Mouse (Mus musculus) left cerebral cortex, adult 6 months (tissue): ENCODE results near the gene Tex50. TPM values are rescaled to one million over a fixed set of nuclear protein-coding genes. Genes with fewer than 3 reads are reported as not detected.

Source experiments
- long read RNA-seq, 2 experiments: library from polyadenylated mRNA; unstranded; transcript quantifications; one replicate each; pipeline ENCODE4 v2.0.0; 2019 to 2020
- polyA plus RNA-seq: library from polyadenylated mRNA; unstranded; fragments of <200 nt; fragmentation: Nextera tagmentation; gene quantifications from 2 replicates; pipeline ENCODE4 v1.2.3, GENCODE M21; 2021

Gene Tex50
- not detected in 2 replicates for polyA plus RNA-seq
- long read RNA-seq, experiment 1, partial matches to known transcripts: 0 of 1 reads
- long read RNA-seq, experiment 1, other reads (novel, unspliced or antisense): 1 of 1 reads
- long read RNA-seq, experiment 2: 0 reads

GRCm38 (mm10) chr1:161159214-161159613, at the start of gene Tex50:
Gene Tex50 (minus strand): TSS chr1:161159314.

GRCm38 (mm10) chr1:161142531-161143159, 16.5 kb downstream of the Tex50 start, which contains the start of gene Ankrd45:
Gene Ankrd45 (plus strand): TSS chr1:161142691.

GRCm38 (mm10) chr1:161130726-161131664, 28.1 kb downstream of the Tex50 start, which contains the start of gene Klhl20:
Gene Klhl20 (minus strand): TSS chr1:161131511.

Other genes with a start within 250 kb of the Tex50 start
- gene Serpinc1, start 180.7 kb downstream of the Tex50 start, polyA plus RNA-seq: 0.16 and 0.18 TPM in 2 replicates
- 1.4 and 2.7 TPM in 2 replicates for gene Zbtb37, start 124.5 kb downstream of the Tex50 start, polyA plus RNA-seq
- gene Dars2, start 88.7 kb downstream of the Tex50 start, polyA plus RNA-seq: 22.5 and 29.3 TPM in 2 replicates
- 1.6 and 1.9 TPM in 2 replicates for gene Cenpl, start 88.6 kb downstream of the Tex50 start, polyA plus RNA-seq
- 3.8 and 4.8 TPM in 2 replicates for gene Klhl20, start 27.8 kb downstream of the Tex50 start, polyA plus RNA-seq
- gene Ankrd45, start 16.6 kb downstream of the Tex50 start, polyA plus RNA-seq: 24.0 and 29.6 TPM in 2 replicates
- gene Prdx6, start 91.9 kb upstream of the Tex50 start, polyA plus RNA-seq: 1,064 and 1,120 TPM in 2 replicates
- gene Tnfsf4, start 236.1 kb upstream of the Tex50 start, polyA plus RNA-seq: not detected in 2 replicates